Comparison of ENCODE assay signal across 7 mouse cellular contexts in genomic region chr2:158305948-158306695, GRCm38 (mm10). TPM values are rescaled to one million over a fixed set of nuclear protein-coding genes. Genes with fewer than 3 reads are reported as not detected.
DNase-seq lines count a peak whose midpoint lies in the region; ATAC-seq and TF ChIP-seq lines count a peak whose summit lies in the region.

Gene Lbp (plus strand): TSS chr2:158306493.

- no peak within 1 kb of the TSS for H3K9ac ChIP-seq in embryonic facial prominence, embryonic 14.5 days (ENCODE audit: low read depth, low read length)
- H3K9ac ChIP-seq in limb, embryonic 14.5 days (ENCODE audit: low read depth, low read length, severe bottlenecking): no peak within 1 kb of the TSS

- peak within 1 kb of the TSS; percentile 23 for H3K4me2 ChIP-seq in embryonic facial prominence, embryonic 14.5 days (ENCODE audit: low read depth, low read length)
- H3K4me2 ChIP-seq in limb, embryonic 14.5 days (replicated peaks; ENCODE audit: low read depth, low read length, severe bottlenecking): no peak within 1 kb of the TSS

- peak within 1 kb of the TSS; percentile 4; the same call in 1 of the 2 replicates for H3K4me3 ChIP-seq in embryonic facial prominence, embryonic 14.5 days (ENCODE audit: low read depth, low read length)
- H3K4me3 ChIP-seq in limb, embryonic 14.5 days (replicated peaks; ENCODE audit: low read length): no peak within 1 kb of the TSS

- no peaks in the 10 kb centered on the region for H3K27me3 ChIP-seq in embryonic facial prominence, embryonic 14.5 days (replicated peaks; ENCODE audit: control insufficient read depth, insufficient read depth, low read length)
- no peaks in the 10 kb centered on the region for H3K27me3 ChIP-seq in limb, embryonic 14.5 days (ENCODE audit: control insufficient read depth, insufficient read depth, low read length)

- H3K9me3 ChIP-seq in embryonic facial prominence, embryonic 14.5 days (ENCODE audit: control insufficient read depth, low read length): no peaks in the 10 kb centered on the region
- no peaks in the 10 kb centered on the region for H3K9me3 ChIP-seq in limb, embryonic 14.5 days (ENCODE audit: control insufficient read depth, low read length)

- DNase-seq in adrenal gland, postnatal 14 days: peak; percentile 66
- peak; percentile 58 for DNase-seq in embryonic facial prominence, embryonic 14.5 days (ENCODE audit: low spot score)
- peak; percentile 54 for DNase-seq in heart, postnatal 25 days (ENCODE audit: low spot score)
- DNase-seq in limb, embryonic 14.5 days (ENCODE audit: low spot score): no peak
- no peak for DNase-seq in layer of hippocampus, postnatal 25 days (ENCODE audit: extremely low spot score in 1 of 2, low spot score in 1 of 2)

- no peaks in the 10 kb centered on the region for H3K36me3 ChIP-seq in embryonic facial prominence, embryonic 14.5 days (ENCODE audit: control insufficient read depth, insufficient read depth, low read length)
- no peaks in the 10 kb centered on the region for H3K36me3 ChIP-seq in limb, embryonic 14.5 days (ENCODE audit: control insufficient read depth, insufficient read depth, low read length)

- WGBS in embryonic facial prominence, embryonic 14.5 days: 47% methylated on average over 11 of the region's 13 CpGs
- WGBS in limb, embryonic 14.5 days: 59% methylated on average over 12 of the region's 13 CpGs

- H3K4me1 ChIP-seq in embryonic facial prominence, embryonic 14.5 days (ENCODE audit: control insufficient read depth, insufficient read depth, low read length): peaks cover 5% of the 10 kb centered on the region; the same call in 1 of the 2 replicates
- 0 out of 2 replicates have a peak, but pooled peaks cover 5% of the 10 kb centered on the region for H3K4me1 ChIP-seq in limb, embryonic 14.5 days (ENCODE audit: control insufficient read depth, insufficient read depth, low read length)

- no peak for TF ChIP-seq POLR2A in limb, embryonic 14.5 days (IDR thresholded peaks at IDR 0.05; ENCODE audit: borderline replicate concordance, extremely low read depth, insufficient read depth, insufficient read length)

- intact Hi-C loops in heart, postnatal 25 days (cut with DNase I): no loop called here

- peak; percentile 78 for ATAC-seq in embryonic facial prominence, embryonic 14.5 days (ENCODE audit: low read depth)
- ATAC-seq in limb, embryonic 14.5 days (ENCODE audit: low FRiP score, low read depth): 0 out of 2 replicates have a peak, but pooled peaks have one; percentile 34
- ATAC-seq in neutrophil, adult 5-6 weeks (ENCODE audit: extremely low read depth, insufficient number of reproducible peaks, low FRiP score, poor library complexity, severe bottlenecking): peak; percentile 43; the same call in 1 of the 2 replicates
- no peak for ATAC-seq in frontal cortex, adult (ENCODE audit: low TSS enrichment)

- peak within 1 kb of the TSS; percentile 65 for H3K27ac ChIP-seq in embryonic facial prominence, embryonic 14.5 days (replicated peaks; ENCODE audit: low read depth, low read length)
- H3K27ac ChIP-seq in limb, embryonic 14.5 days (replicated peaks; ENCODE audit: low read depth, low read length): peak within 1 kb of the TSS; percentile 3; the same call in 1 of the 2 replicates

RNA-seq across cellular contexts. Expression of gene Lbp, which starts in this region (rescaled TPM):
- 19.6 and 34.2 TPM in 2 replicates for total RNA-seq in adrenal gland, postnatal 14 days (2021)
- 7.8 and 11.9 TPM in 2 replicates for polyA plus RNA-seq in embryonic facial prominence, embryonic 14.5 days (2014; fragmentation: Nextera tagmentation; extraction: Ambion mirVana)
- total RNA-seq in heart, postnatal 25 days (2021): 1 to 10 TPM; 5.4 to 6.4 TPM
- polyA plus RNA-seq in limb, embryonic 14.5 days (2012; rRNA removed): 5.6 and 5.7 TPM in 2 replicates
- 3.7 and 4.4 TPM in 2 replicates for polyA plus RNA-seq in limb, embryonic 14.5 days (2014; fragmentation: Nextera tagmentation; extraction: Ambion mirVana)
- 1.2 and 2.6 TPM in 2 replicates for total RNA-seq in neutrophil, adult 5-6 weeks (2017)
- 1 to 10 TPM; 1.3 to 2.7 TPM for total RNA-seq in layer of hippocampus, postnatal 25 days (2021)

Comparison
In these comparisons a context has a peak if more than half of its experiments do, and no peak if none do; other contexts are left out.
1. DNase-seq: peak in adrenal gland, postnatal 14 days (single experiment), embryonic facial prominence, embryonic 14.5 days (single experiment) and heart, postnatal 25 days (single experiment); none in limb, embryonic 14.5 days (single experiment) and layer of hippocampus, postnatal 25 days (0 of 2).